ENCODE assay signal across 12 mouse cellular contexts in the genomic region with DNA sequence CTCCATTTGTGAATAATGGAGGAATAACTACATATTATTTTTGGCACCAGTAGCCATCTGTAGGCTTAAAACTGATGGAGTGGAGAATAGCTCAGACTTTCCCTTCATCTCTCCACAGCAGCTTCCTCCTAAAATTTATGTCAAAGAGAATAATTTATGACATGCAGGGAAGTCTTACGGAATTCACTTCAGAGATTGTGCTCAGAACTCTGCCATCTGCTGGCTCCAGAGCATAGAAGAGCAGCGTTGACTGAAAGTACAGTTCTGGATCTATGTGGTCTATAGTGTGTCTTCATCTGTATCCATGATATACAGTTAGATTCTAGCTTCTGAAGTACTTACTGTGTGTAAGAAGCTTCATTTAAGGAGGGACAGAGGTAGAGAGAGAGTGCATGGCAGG. TPM values are rescaled to one million over a fixed set of nuclear protein-coding genes. Genes with fewer than 3 reads are reported as not detected.
DNase-seq lines count a peak whose midpoint lies in the region; TF ChIP-seq lines count a peak whose summit lies in the region.
"Had no signal": no experiment of that assay in that cellular context is flagged by ENCODE, and none has a peak within 500 bp of the region (broad histone marks: within the 10 kb centered on the region; RNA-seq: fewer than 3 reads in every experiment).

No protein-coding gene starts in this region.

- no peak overlapping the region for H3K27ac ChIP-seq in left cerebral cortex, adult 2 months
- H3K27ac ChIP-seq: hindbrain, embryonic 10.5 days had no signal

- no peak overlapping the region for H3K4me3 ChIP-seq in left cerebral cortex, adult 2 months
- H3K4me3 ChIP-seq: hindbrain, embryonic 10.5 days; megakaryocyte, embryonic 14.5 days had no signal

- peak; percentile 27 to 52 for DNase-seq in frontal cortex, postnatal 36 days (ENCODE audit: low spot score in 2 of 2)
- DNase-seq in frontal cortex, postnatal 14 days (ENCODE audit: low spot score in 2 of 2): no peak
- DNase-seq in left cerebral cortex, adult 2 months (ENCODE audit: extremely low spot score in 1 of 2, low spot score in 2 of 2): peak in 1 of 2 experiments; percentile 24
- DNase-seq in left cerebral cortex, adult 8-10 months (ENCODE audit: low spot score in 2 of 2): no peak
- DNase-seq in R1 (ENCODE audit: low read depth, low spot score): peak; percentile 7
- peak; percentile 49 for DNase-seq in mesoderm, embryonic 11.5 days (ENCODE audit: low read depth, low spot score)
- DNase-seq in spleen, postnatal 14 days (ENCODE audit: low spot score in 2 of 2): no peak
- no peak for DNase-seq in heart, adult 11 months
- DNase-seq: adrenal gland, postnatal 25 days; cerebellum, postnatal 36 days had no signal

- intact Hi-C loops in left cerebral cortex, adult 2 months (cut with DNase I): loop anchor here (2.0 kb wide), 2 partner anchors 61 to 197 kb away; a partner anchor contains a TSS

- TF ChIP-seq CTCF in left cerebral cortex, adult 2 months (IDR thresholded peaks at IDR 0.05): peak; percentile 70

RNA-seq across cellular contexts. Expression of a gene that starts 22.9 kb away (rescaled TPM):
- under 1 TPM; 0.09 to 0.54 TPM for total RNA-seq in left cerebral cortex, adult 2 months (2021)
- total RNA-seq in left cerebral cortex, adult 8-10 months (2022): under 1 TPM; 0.09 to 0.46 (median 0.25) TPM

Comparison
In these comparisons a context has a peak if more than half of its experiments do, and no peak if none do; other contexts are left out.
1. DNase-seq: peak in frontal cortex, postnatal 36 days (2 of 2), R1 (single experiment) and mesoderm, embryonic 11.5 days (single experiment); none in frontal cortex, postnatal 14 days (0 of 2), left cerebral cortex, adult 8-10 months (0 of 2), spleen, postnatal 14 days (0 of 2) and heart, adult 11 months (single experiment).